Mouse (Mus musculus) kidney, adult 18-20 months (tissue): ENCODE measurements at regions not wholly inside any gene's neighbourhood (a gene's known extent, or its start where the extent isn't known, plus 50 kb on each side); places are given as distances from the start of the nearest gene placed in this dataset.

Experiments
- DNase-seq: peaks from one replicate; pipeline ENCODE4 v3.0.0; 2021

DNA sequence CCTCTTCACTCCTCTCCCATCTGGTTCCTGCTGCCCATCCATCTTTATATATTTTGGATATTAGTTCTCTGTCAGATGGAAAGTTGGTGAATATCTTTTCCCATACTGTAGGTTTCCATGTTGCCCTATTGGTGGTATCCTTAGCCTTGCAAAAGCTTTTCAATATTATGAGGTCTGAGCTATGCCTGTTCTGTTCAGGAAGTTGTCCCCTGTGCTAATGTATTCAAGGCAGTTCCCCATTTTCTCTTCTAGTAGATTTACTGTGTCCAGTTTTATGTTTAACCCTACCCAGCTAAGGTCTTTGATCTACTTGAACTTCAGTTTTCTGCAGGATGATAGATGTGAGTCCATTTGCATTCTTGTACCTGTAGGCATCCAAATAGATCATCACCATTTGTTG is 109.4 kb upstream of the Tusc1 start:
- no peak for DNase-seq

DNA sequence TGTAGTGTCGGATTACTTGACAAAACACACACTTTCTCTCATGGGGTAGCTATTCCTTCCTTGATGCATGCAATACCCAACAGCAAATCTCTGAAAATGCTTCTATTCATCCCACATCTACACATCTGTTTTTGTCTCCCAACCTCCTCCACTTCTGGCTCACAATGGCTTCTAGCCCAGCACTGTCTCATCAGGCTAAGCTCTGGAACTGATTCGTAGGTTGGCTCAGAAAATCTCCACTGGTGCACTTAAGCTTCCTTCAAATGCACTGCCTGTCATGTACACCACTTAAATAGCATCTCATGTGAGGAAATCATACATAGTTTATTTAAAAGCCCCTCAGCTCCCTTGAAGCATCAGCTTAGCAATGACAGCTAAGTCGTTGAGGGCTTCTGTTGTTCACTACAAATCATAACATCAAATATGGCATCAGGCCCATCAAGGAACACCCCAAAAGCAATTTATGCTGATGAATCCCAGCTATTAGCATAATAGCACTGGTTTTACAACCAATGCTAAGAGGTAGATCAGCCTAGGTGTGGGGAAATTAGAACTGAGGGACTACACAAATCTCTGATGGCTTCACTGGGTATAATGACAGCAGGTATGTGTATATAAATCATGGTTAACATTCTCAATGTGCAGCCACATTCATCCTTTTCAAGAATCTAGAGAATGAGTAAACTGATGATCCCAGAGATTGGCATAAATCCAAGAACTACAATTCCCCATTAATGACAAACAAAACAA is 103.5 kb upstream of the Tusc1 start:
- DNase-seq: no peak

DNA sequence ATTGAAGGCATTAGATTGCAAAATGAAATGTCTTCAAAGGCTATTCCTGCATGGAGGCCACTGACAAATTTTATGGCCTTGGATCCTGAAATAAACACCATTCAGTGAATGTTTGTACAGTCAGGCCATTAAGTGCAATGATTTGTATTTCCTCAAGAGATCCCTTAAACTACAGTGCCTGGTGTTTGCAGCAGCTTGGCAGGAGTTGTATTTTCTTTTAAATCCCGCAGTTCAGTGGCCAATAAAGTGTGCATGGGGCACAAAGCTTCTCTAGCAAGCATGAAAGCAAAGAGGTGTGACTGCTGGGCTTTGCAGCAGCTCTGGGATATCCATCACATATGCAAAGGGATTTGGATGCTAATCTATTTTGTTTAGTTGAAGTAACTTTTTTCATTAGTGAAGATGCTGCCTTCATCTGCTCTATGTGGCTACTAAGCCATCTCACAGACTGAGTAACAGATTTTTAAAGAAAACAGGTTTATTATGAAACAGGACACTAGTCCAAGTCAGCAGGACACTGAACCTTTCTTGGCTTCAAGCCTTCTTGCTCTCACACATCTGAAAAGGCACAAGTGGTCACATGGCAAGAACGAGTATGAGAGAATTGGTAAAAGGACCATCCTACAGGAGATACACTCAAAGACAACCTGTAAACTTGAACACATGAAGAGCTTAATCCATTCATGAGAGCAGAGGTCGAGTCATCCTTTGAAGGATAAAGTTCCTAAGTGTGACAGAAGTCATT is 102.2 kb upstream of the Tusc1 start:
- no peak for DNase-seq

DNA sequence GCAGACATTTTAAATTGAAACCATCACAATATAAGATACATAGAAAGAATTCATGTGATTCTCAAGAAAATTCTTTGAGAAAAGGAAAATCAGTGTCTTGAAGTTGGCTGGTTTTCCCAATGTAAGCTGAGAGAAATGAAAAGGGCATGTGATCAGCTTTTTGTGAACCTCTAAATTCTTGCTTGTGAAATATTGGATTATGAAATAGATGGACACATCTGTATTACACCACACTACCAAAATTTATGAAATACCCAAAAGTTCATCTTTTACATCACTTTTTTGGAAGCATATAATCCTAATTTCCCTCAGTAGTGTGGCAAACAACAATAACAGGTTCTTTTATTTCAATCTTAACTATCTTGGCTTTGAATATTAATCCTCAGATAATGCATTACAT is 77.4 kb upstream of the Tusc1 start:
- no peak for DNase-seq

DNA sequence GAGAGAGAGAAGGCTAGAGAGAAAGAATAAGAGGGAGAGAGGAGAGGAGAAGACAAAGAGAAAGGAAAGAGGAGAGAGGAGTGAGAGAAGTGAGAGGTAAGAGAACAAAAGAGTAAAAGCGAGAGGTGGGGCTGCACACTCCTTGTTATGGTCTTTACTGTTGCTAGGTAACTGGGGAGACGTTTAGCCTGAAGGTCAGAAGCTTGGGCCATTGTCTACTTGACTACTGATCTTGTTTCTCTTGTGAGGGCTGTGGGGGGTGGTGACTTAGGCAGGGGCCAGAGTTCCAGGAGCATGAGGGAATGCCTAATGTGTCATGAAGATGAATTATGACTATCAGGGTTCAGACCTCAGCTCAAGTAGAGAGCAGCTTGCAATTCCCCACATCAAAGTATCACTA is 71.6 kb upstream of the Tusc1 start:
- no peak for DNase-seq

DNA sequence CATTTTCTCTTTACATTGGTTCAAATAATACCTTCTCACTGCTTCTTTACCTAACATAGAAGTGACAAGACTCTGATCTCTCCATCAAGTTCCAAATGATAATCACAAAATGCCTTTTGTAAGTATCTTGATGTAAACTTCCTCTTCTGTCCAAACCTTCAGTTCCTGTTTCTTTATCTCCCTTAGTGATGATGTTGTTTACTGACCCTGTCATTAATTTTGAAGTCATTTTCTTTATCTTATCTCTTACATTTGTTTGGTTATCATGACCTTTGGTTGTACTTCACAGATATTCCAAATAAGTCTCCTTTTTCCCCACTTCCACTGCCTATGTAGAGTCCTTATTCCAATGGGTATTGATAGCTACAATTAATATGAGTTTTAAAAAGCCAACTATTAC is 65.3 kb upstream of the Tusc1 start:
- DNase-seq: no peak
